Comparison of ENCODE assay signal across 10 mouse cellular contexts in the genomic region with DNA sequence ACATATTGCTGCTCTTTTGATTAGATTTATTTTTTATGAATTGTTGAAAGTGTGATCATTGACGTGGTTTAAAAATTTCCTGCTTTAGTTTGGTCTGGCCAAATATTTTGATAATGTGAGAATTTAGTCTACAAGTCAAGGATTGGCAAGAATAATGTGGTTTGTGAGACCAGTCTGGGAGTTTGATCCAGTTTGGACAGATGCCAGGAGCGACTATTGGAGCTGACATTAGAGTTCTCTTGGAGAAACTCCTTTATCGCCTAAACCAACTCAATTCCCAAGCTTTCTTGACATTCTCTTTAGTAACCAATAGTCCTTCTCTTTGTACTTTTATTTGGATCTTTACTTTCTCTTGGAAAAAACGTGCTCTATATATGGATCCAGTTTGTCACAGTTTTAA.
DNase-seq lines count a peak whose midpoint lies in the region.
"Had no signal": no experiment of that assay in that cellular context is flagged by ENCODE, and none has a peak within 500 bp of the region (broad histone marks: within the 10 kb centered on the region; RNA-seq: fewer than 3 reads in every experiment).

No protein-coding gene starts in this region.

- DNase-seq in cerebellum, postnatal 14 days: peak; percentile 32 to 36
- no peak for DNase-seq in cerebellum, adult 9-11 months
- DNase-seq in kidney, postnatal 4 days: peak; percentile 5 to 10
- DNase-seq in kidney, adult 18-20 months: no peak
- peak; percentile 86 for DNase-seq in fibroblast of lung, adult 2 months (ENCODE audit: low read depth)
- DNase-seq in lung, postnatal 14 days: peak; percentile 63
- DNase-seq in spleen, postnatal 36 days (ENCODE audit: low spot score in 2 of 2): no peak
- no peak for DNase-seq in left cerebral cortex, adult 9 months (ENCODE audit: low spot score in 2 of 2)
- DNase-seq: B cell, adult 2 months; spleen, adult 18-20 months had no signal

Comparison
In these comparisons a context has a peak if more than half of its experiments do, and no peak if none do; other contexts are left out.
1. DNase-seq: peak in cerebellum, postnatal 14 days (2 of 2), kidney, postnatal 4 days (2 of 2), fibroblast of lung, adult 2 months (single experiment) and lung, postnatal 14 days (single experiment); none in cerebellum, adult 9-11 months (single experiment), kidney, adult 18-20 months (single experiment), spleen, postnatal 36 days (0 of 2) and left cerebral cortex, adult 9 months (0 of 2).